Mouse (Mus musculus) limb, embryonic 15.5 days (tissue): ENCODE results near the gene Med6. TPM values are rescaled to one million over a fixed set of nuclear protein-coding genes. Genes with fewer than 3 reads are reported as not detected.

ENCODE experiments used
- ATAC-seq: fragments of 200-750 bp; cut with Nextera tagmentation; 2 replicates; pipeline ENCODE4 v1.8.0; 2017; ENCODE audit warnings: low read depth, moderate TSS enrichment; ENCODE audit not compliant: insufficient number of reproducible peaks, low FRiP score, low TSS enrichment
- H3K27ac ChIP-seq: fragments of 300-500 bp; sonication (generic); 2 replicates; pipeline ENCODE4 v1.5.1; 2015; ENCODE audit warnings: moderate library complexity, mild to moderate bottlenecking, inconsistent platforms
- H3K27me3 ChIP-seq: fragments of 300-500 bp; sonication (generic); 2 replicates; pipeline ENCODE4 v1.6.1; 2015; ENCODE audit warnings: inconsistent platforms
- H3K36me3 ChIP-seq: fragments of 300-500 bp; sonication (generic); 2 replicates; pipeline ENCODE4 v1.6.1; 2015; ENCODE audit warnings: inconsistent platforms
- H3K4me1 ChIP-seq: fragments of 300-500 bp; sonication (generic); 2 replicates; pipeline ENCODE4 v1.6.1; 2015; ENCODE audit warnings: inconsistent platforms
- H3K4me2 ChIP-seq: fragments of 300-500 bp; sonication (generic); 2 replicates; pipeline ENCODE4 v1.6.1; 2015; ENCODE audit warnings: mild to moderate bottlenecking, inconsistent platforms
- H3K4me3 ChIP-seq: fragments of 300-500 bp; sonication (generic); 2 replicates; pipeline ENCODE4 v1.5.1; 2015; ENCODE audit warnings: mild to moderate bottlenecking, inconsistent platforms
- H3K9ac ChIP-seq: fragments of 300-500 bp; sonication (generic); 2 replicates; pipeline ENCODE4 v1.6.1; 2015; ENCODE audit warnings: inconsistent platforms
- H3K9me3 ChIP-seq: fragments of 300-500 bp; sonication (generic); 2 replicates; pipeline ENCODE4 v1.6.1; 2016; ENCODE audit warnings: inconsistent platforms
- WGBS: fragments of 180-500 bp; shearing (Covaris S2); methylation state at CpG from one replicate; pipeline ENCODE4 v1.1.7; 2015; 5-methylcytosine and 5-hydroxymethylcytosine counted together
- polyA plus RNA-seq: library from polyadenylated mRNA; unstranded; fragments of >200 nt; fragmentation: Nextera tagmentation; extraction: Ambion mirVana; gene quantifications from 2 replicates; pipeline ENCODE4 v1.2.1, GENCODE M21; 2015

Gene Med6
- polyA plus RNA-seq, 1 experiment from 2014 or later, result 63.1 TPM

- 0 out of 2 replicates have a peak, but pooled peaks cover 2% of the 10 kb centered on the region for H3K27me3 ChIP-seq
- no peak for ATAC-seq
- no peak overlapping the region for H3K4me3 ChIP-seq
- no peak overlapping the region for H3K9ac ChIP-seq
- 18% methylated on average over 5 of the region's 5 CpGs for WGBS
- no peak overlapping the region for H3K4me2 ChIP-seq
- no peaks in the 10 kb centered on the region for H3K36me3 ChIP-seq
- no peaks in the 10 kb centered on the region for H3K9me3 ChIP-seq
- H3K27ac ChIP-seq, result no peak overlapping the region
- H3K4me1 ChIP-seq, result no peaks in the 10 kb centered on the region
Measured at GRCm38 (mm10) chr12:81619302-81619701, 24.5 kb upstream of the Med6 start.

- Histone ChIP-seq H3K9ac (no peak overlapping the region), H3K27me3 (no peaks in the 10 kb centered on the region), H3K4me3 (no peak overlapping the region), H3K27ac (no peak overlapping the region), H3K9me3 (no peaks in the 10 kb centered on the region), H3K36me3 (no peaks in the 10 kb centered on the region), H3K4me2 (no peak overlapping the region), H3K4me1 (no peaks in the 10 kb centered on the region)
- WGBS, result 61% methylated on average over 7 of the region's 7 CpGs
- ATAC-seq, result no peak
Measured at GRCm38 (mm10) chr12:81616980-81617379, 22.2 kb upstream of the Med6 start.

- H3K4me1 ChIP-seq, result no peaks in the 10 kb centered on the region
- 77% methylated on average over 6 of the region's 6 CpGs for WGBS
Measured at GRCm38 (mm10) chr12:81615807-81616206, 21.0 kb upstream of the Med6 start.

GRCm38 (mm10) chr12:81609445-81609844 is 14.6 kb upstream of the Med6 start:
- no peak overlapping the region for H3K4me2 ChIP-seq
- H3K9me3 ChIP-seq, result no peaks in the 10 kb centered on the region
- H3K27me3 ChIP-seq, result 0 out of 2 replicates have a peak, but pooled peaks cover 3% of the 10 kb centered on the region
- H3K9ac ChIP-seq, result no peak overlapping the region
- H3K36me3 ChIP-seq, result no peaks in the 10 kb centered on the region
- no peak overlapping the region for H3K27ac ChIP-seq
- no peak overlapping the region for H3K4me3 ChIP-seq
- no peaks in the 10 kb centered on the region for H3K4me1 ChIP-seq
- ATAC-seq, result no peak

More at GRCm38 (mm10) chr12:81615807-81616206, 21.0 kb upstream of the Med6 start:
- Histone ChIP-seq H3K4me2 (no peak overlapping the region), H3K9me3 (no peaks in the 10 kb centered on the region), H3K4me3 (no peak overlapping the region), H3K36me3 (no peaks in the 10 kb centered on the region), H3K27me3 (0 out of 2 replicates have a peak, but pooled peaks cover 3% of the 10 kb centered on the region), H3K27ac (no peak overlapping the region), H3K9ac (no peak overlapping the region)
- ATAC-seq, result no peak

- no peak overlapping the region for H3K27ac ChIP-seq
- no peak for ATAC-seq
- H3K4me1 ChIP-seq, result no peaks in the 10 kb centered on the region
- H3K4me3 ChIP-seq, result no peak overlapping the region
- H3K4me2 ChIP-seq, result no peak overlapping the region
- peaks cover 3% of the 10 kb centered on the region; the same call in 1 of the 2 replicates for H3K27me3 ChIP-seq
- H3K36me3 ChIP-seq, result no peaks in the 10 kb centered on the region
- H3K9me3 ChIP-seq, result no peaks in the 10 kb centered on the region
- no peak overlapping the region for H3K9ac ChIP-seq
- WGBS, result 52% methylated on average over 5 of the region's 5 CpGs
Measured at GRCm38 (mm10) chr12:81604995-81605784, 10.4 kb upstream of the Med6 start.

- peaks cover 3% of the 10 kb centered on the region; the same call in 1 of the 2 replicates for H3K4me1 ChIP-seq
- WGBS, result 77% methylated on average over 8 of the region's 8 CpGs
Measured at GRCm38 (mm10) chr12:81596547-81597262, 1.9 kb upstream of the Med6 start.

GRCm38 (mm10) chr12:81568374-81568773 is 26.4 kb downstream of the Med6 start, which contains the start of gene Adam21:
Gene Adam21, minus strand, starts transcription at chr12:81568474.
- Histone ChIP-seq H3K4me3 (no peak within 1 kb of the TSS), H3K9ac (no peak within 1 kb of the TSS), H3K4me2 (no peak within 1 kb of the TSS), H3K4me1 (no peaks in the 10 kb centered on the region), H3K36me3 (peaks cover 15% of the 10 kb centered on the region), H3K27me3 (no peaks in the 10 kb centered on the region), H3K27ac (no peak within 1 kb of the TSS), H3K9me3 (no peaks in the 10 kb centered on the region)
- no peak for ATAC-seq
- 92% methylated on average over 1 of the region's 1 CpGs for WGBS

More at GRCm38 (mm10) chr12:81596547-81597262, 1.9 kb upstream of the Med6 start:
- Histone ChIP-seq H3K9ac (no peak overlapping the region), H3K4me3 (no peak overlapping the region), H3K9me3 (no peaks in the 10 kb centered on the region), H3K36me3 (no peaks in the 10 kb centered on the region), H3K4me2 (no peak overlapping the region), H3K27me3 (0 out of 2 replicates have a peak, but pooled peaks cover 4% of the 10 kb centered on the region), H3K27ac (no peak overlapping the region)
- ATAC-seq, result no peak

- 90% methylated on average over 5 of the region's 5 CpGs for WGBS
- no peaks in the 10 kb centered on the region for H3K4me1 ChIP-seq
- no peaks in the 10 kb centered on the region for H3K27me3 ChIP-seq
- H3K9ac ChIP-seq, result no peak overlapping the region
- no peak for ATAC-seq
- no peaks in the 10 kb centered on the region for H3K9me3 ChIP-seq
- H3K4me3 ChIP-seq, result no peak overlapping the region
- H3K36me3 ChIP-seq, result peaks cover 12% of the 10 kb centered on the region
- H3K4me2 ChIP-seq, result no peak overlapping the region
- no peak overlapping the region for H3K27ac ChIP-seq
Measured at GRCm38 (mm10) chr12:81567931-81568330, 26.9 kb downstream of the Med6 start.

- no peak overlapping the region for H3K9ac ChIP-seq
- H3K36me3 ChIP-seq, result no peaks in the 10 kb centered on the region
- H3K27me3 ChIP-seq, result no peaks in the 10 kb centered on the region
- ATAC-seq, result no peak
- no peak overlapping the region for H3K4me3 ChIP-seq
- no peaks in the 10 kb centered on the region for H3K4me1 ChIP-seq
- H3K27ac ChIP-seq, result no peak overlapping the region
- no peaks in the 10 kb centered on the region for H3K9me3 ChIP-seq
- 92% methylated on average over 3 of the region's 3 CpGs for WGBS
- no peak overlapping the region for H3K4me2 ChIP-seq
Measured at GRCm38 (mm10) chr12:81564173-81564572, 30.6 kb downstream of the Med6 start.

GRCm38 (mm10) chr12:81549286-81549685 is 45.5 kb downstream of the Med6 start:
- ATAC-seq, result no peak
- Histone ChIP-seq H3K4me1 (no peaks in the 10 kb centered on the region), H3K36me3 (no peaks in the 10 kb centered on the region), H3K4me2 (no peak overlapping the region), H3K9me3 (no peaks in the 10 kb centered on the region), H3K27ac (no peak overlapping the region), H3K27me3 (no peaks in the 10 kb centered on the region), H3K4me3 (no peak overlapping the region), H3K9ac (no peak overlapping the region)
- 82% methylated on average over 3 of the region's 3 CpGs for WGBS

GRCm38 (mm10) chr12:81547163-81547562 is 47.6 kb downstream of the Med6 start:
- no peak overlapping the region for H3K4me2 ChIP-seq
- no peaks in the 10 kb centered on the region for H3K36me3 ChIP-seq
- no peak overlapping the region for H3K9ac ChIP-seq
- WGBS, result 66% methylated on average over 4 of the region's 4 CpGs
- no peak for ATAC-seq
- H3K27ac ChIP-seq, result no peak overlapping the region
- H3K4me1 ChIP-seq, result no peaks in the 10 kb centered on the region
- H3K9me3 ChIP-seq, result no peaks in the 10 kb centered on the region
- H3K27me3 ChIP-seq, result no peaks in the 10 kb centered on the region
- no peak overlapping the region for H3K4me3 ChIP-seq

GRCm38 (mm10) chr12:81533029-81533419 is 61.8 kb downstream of the Med6 start:
- Histone ChIP-seq H3K4me2 (peak overlapping the region; percentile 64), H3K27me3 (no peaks in the 10 kb centered on the region), H3K9ac (peak overlapping the region; percentile 66), H3K9me3 (no peaks in the 10 kb centered on the region), H3K27ac (peak overlapping the region; percentile 75; the same call in 1 of the 2 replicates), H3K4me1 (peaks cover 5% of the 10 kb centered on the region; the same call in 1 of the 2 replicates), H3K4me3 (peak overlapping the region; percentile 81), H3K36me3 (no peaks in the 10 kb centered on the region)
- WGBS, result 22% methylated on average over 4 of the region's 4 CpGs
- ATAC-seq, result no peak
